Mouse (Mus musculus) liver, embryonic 13.5 days (tissue): ENCODE measurements around the gene Eipr1. TPM values are rescaled to one million over a fixed set of nuclear protein-coding genes. Genes with fewer than 3 reads are reported as not detected.
"Not testable (repeated sequence)": the region's sequence is repeated elsewhere in the genome, so short reads cannot be mapped to it uniquely, and the experiment has no call there.

ENCODE experiments used
- ATAC-seq: fragments of 200-750 bp; cut with Nextera tagmentation; 2 replicates; pipeline ENCODE4 v1.8.0; 2017; ENCODE audit warnings: low read depth, mild to moderate bottlenecking, moderate number of reproducible peaks, moderate library complexity
- DNase-seq: peaks from one replicate; pipeline ENCODE4 v3.0.0; 2022
- H3K27ac ChIP-seq: fragments of 300-500 bp; sonication (generic); 2 replicates; pipeline ENCODE4 v1.5.1; 2015; ENCODE audit warnings: moderate library complexity, mild to moderate bottlenecking, inconsistent platforms
- H3K27me3 ChIP-seq: fragments of 300-500 bp; sonication (generic); 2 replicates; pipeline ENCODE4 v1.6.1; 2015; ENCODE audit warnings: mild to moderate bottlenecking, inconsistent platforms
- H3K36me3 ChIP-seq: fragments of 300-500 bp; sonication (generic); 2 replicates; pipeline ENCODE4 v1.6.1; 2015; ENCODE audit warnings: mild to moderate bottlenecking, inconsistent platforms
- H3K4me1 ChIP-seq: fragments of 300-500 bp; sonication (generic); replicated peaks from 2 replicates; pipeline ENCODE4 v1.6.1; 2015; ENCODE audit warnings: inconsistent platforms
- H3K4me2 ChIP-seq: fragments of 300-500 bp; sonication (generic); 2 replicates; pipeline ENCODE4 v1.6.1; 2015; ENCODE audit warnings: inconsistent platforms, mild to moderate bottlenecking, moderate library complexity
- H3K4me3 ChIP-seq: fragments of 300-500 bp; sonication (generic); replicated peaks from 2 replicates; pipeline ENCODE4 v1.5.1; 2015; ENCODE audit warnings: mild to moderate bottlenecking, inconsistent platforms
- H3K9ac ChIP-seq: fragments of 300-500 bp; sonication (generic); 2 replicates; pipeline ENCODE4 v1.6.1; 2015; ENCODE audit warnings: mild to moderate bottlenecking, inconsistent platforms
- H3K9me3 ChIP-seq: fragments of 300-500 bp; sonication (generic); replicated peaks from 2 replicates; pipeline ENCODE4 v1.6.1; 2016; ENCODE audit warnings: inconsistent platforms
- WGBS: fragments of 180-500 bp; shearing (Covaris S2); methylation state at CpG from one replicate; pipeline ENCODE4 v1.1.7; 2015; ENCODE audit not compliant: insufficient replicate concordance; 5-methylcytosine and 5-hydroxymethylcytosine counted together
- polyA plus RNA-seq: library from polyadenylated mRNA; unstranded; fragments of >200 nt; fragmentation: Nextera tagmentation; extraction: Ambion mirVana; gene quantifications from 2 replicates; pipeline ENCODE4 v1.2.1, GENCODE M21; 2015

Eipr1 gene
- polyA plus RNA-seq, 1 experiment from 2014 or later: 32.8 TPM

DNA sequence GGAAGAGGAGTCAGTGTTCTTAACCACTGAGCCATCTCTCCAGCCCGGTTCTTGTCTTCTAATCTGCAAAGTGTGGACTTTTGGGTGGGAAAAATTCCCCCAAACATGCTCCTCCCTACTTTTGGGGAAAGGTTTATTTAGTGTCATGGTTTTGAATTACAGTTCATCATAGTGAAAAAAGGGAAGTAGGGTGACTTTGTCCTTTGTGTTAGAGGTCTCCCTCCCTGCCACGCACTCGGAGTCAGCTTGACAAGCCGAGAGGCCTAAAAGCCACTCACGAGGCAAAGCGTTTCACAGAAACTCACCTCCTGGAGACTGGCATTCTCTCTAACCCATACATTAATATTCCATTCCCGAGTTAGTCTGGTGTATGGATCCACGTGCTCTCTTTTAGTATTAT lies 19.0 kb upstream of the Eipr1 start:
- no peak overlapping the region for H3K27ac ChIP-seq
- H3K9ac ChIP-seq: no peak overlapping the region
- H3K36me3 ChIP-seq: peaks cover 78% of the 10 kb centered on the region
- no peak for ATAC-seq
- no peak overlapping the region for H3K4me2 ChIP-seq
- WGBS: 76% methylated on average over 8 of the region's 8 CpGs
- H3K4me3 ChIP-seq: no peak overlapping the region
- no peak for DNase-seq
- H3K4me1 ChIP-seq: no peaks in the 10 kb centered on the region
- H3K27me3 ChIP-seq: no peaks in the 10 kb centered on the region
- H3K9me3 ChIP-seq: 0 out of 2 replicates have a peak, but pooled peaks cover 3% of the 10 kb centered on the region

DNA sequence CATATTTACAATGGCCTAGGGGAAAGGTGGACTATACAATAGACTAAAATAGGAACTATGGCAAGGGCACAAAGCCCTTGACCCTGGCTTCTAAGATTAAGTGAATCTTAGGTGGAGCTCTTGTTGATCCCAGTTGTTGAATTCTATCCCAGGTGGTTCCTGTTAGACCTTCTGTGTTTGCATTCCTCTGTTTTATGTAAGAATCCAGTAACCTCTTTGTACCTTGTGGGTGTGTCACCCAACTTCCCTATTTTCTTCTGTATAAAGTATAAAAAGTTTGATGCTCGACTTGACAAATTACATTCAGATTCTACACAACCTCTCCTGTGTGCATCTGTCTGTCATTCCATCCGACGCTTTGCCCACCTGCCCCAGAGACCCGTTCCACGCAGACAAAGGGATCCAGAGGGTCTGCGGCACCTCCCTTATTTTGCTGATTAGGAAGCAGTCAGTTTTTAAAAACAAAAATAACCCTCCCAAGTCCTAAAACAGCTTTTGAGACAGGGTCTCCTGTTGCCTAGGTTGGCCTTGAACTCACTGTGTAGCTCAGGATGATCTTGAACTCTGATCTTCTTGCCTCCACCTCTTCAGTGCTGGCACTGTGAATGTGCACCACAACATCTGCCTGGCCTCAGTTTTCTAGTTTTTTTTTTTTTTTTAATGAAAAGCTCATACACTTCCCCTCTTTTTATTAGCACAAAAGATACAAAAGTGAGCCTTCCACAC lies 17.9 kb upstream of the Eipr1 start:
- not testable (repeated sequence) for H3K27me3 ChIP-seq, DNase-seq, H3K27ac ChIP-seq, H3K9ac ChIP-seq, H3K4me1 ChIP-seq, H3K4me2 ChIP-seq, ATAC-seq, H3K4me3 ChIP-seq, H3K9me3 ChIP-seq
- peaks cover 88% of the 10 kb centered on the region for H3K36me3 ChIP-seq
- 95% methylated on average over 6 of the region's 6 CpGs for WGBS

DNA sequence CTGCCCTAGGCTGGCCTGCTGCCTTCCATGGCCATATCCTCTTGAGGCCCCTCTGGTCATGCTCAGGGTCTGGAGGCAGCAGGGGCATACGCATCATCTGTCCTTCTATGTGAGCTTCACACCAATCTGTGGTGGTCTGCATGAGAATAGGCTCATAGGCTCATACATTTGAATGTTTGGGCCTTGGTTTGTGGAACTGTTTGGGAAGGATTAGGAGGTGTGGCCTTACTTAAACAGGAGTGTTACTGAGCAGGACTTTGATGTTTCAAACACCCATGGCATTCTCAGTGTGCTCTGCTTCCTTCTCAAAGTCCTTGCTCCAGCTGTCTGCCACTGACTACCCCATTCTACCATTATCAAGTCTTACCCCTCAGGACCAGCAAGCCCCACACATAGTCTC lies 17.3 kb upstream of the Eipr1 start:
- no peak overlapping the region for H3K27ac ChIP-seq
- DNase-seq (no peak), ATAC-seq (no peak)
- H3K4me1 ChIP-seq: 0 out of 2 replicates have a peak, but pooled peaks cover 4% of the 10 kb centered on the region
- H3K36me3 ChIP-seq: peaks cover 84% of the 10 kb centered on the region
- H3K4me2 ChIP-seq: no peak overlapping the region
- 0 out of 2 replicates have a peak, but pooled peaks cover 3% of the 10 kb centered on the region for H3K9me3 ChIP-seq
- no peak overlapping the region for H3K9ac ChIP-seq
- 82% methylated on average over 1 of the region's 1 CpGs for WGBS
- H3K27me3 ChIP-seq: no peaks in the 10 kb centered on the region
- no peak overlapping the region for H3K4me3 ChIP-seq

DNA sequence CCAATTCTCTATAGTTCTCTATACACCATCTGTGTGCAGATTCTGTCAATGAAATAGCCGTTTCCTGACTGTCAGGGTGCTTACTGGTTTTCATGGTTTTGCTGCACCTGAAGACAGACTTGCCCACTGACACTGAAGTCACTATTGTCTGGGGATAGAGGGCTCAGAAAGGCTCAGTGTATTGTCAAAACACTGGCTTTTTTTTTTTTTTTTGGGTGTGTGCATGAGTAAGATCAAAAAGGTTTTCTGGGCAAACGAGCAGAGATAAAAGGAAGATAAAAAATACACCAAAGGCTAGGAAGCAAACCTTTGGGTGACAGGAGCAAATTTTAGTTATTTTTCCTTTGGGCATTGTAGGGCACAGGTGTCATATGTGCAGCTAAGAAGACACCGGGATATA lies 16.3 kb upstream of the Eipr1 start:
- H3K4me1 ChIP-seq: 0 out of 2 replicates have a peak, but pooled peaks cover 4% of the 10 kb centered on the region
- H3K27me3 ChIP-seq: no peaks in the 10 kb centered on the region
- DNase-seq (no peak), ATAC-seq (no peak)
- H3K9me3 ChIP-seq: 0 out of 2 replicates have a peak, but pooled peaks cover 3% of the 10 kb centered on the region
- no peak overlapping the region for H3K4me2 ChIP-seq
- H3K27ac ChIP-seq: no peak overlapping the region
- no peak overlapping the region for H3K4me3 ChIP-seq
- H3K9ac ChIP-seq: no peak overlapping the region
- 74% methylated on average over 3 of the region's 3 CpGs for WGBS
- H3K36me3 ChIP-seq: peaks cover 84% of the 10 kb centered on the region

DNA sequence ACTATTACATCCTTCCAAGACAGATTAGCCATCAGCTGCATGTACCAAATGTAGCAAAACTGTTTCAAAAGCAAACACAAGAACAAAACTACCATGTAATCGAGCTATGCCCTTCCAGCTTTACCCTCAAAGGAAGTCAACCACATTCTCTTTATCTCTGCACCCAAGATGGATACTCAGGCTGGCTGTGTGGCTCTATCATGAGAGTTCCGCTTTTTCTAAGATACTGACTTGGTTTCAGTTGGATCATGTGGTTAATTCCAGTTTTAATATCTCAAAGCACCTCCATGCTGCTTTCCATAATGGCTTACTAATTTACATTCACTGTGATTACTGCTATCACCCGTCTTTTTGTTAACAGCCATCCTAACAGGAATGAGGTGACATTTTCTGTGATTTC lies 8.3 kb upstream of the Eipr1 start:
- Histone ChIP-seq H3K9me3 (no peaks in the 10 kb centered on the region), H3K4me3 (no peak overlapping the region), H3K36me3 (peaks cover 70% of the 10 kb centered on the region), H3K9ac (peak overlapping the region; percentile 22; the same call in 1 of the 2 replicates), H3K4me1 (peaks cover 43% of the 10 kb centered on the region), H3K27ac (0 out of 2 replicates have a peak overlapping the region, but pooled peaks have one; percentile 18), H3K27me3 (no peaks in the 10 kb centered on the region), H3K4me2 (peak overlapping the region; percentile 32)
- 20% methylated on average over 3 of the region's 3 CpGs for WGBS
- peak; percentile 66 for ATAC-seq
- DNase-seq: no peak

DNA sequence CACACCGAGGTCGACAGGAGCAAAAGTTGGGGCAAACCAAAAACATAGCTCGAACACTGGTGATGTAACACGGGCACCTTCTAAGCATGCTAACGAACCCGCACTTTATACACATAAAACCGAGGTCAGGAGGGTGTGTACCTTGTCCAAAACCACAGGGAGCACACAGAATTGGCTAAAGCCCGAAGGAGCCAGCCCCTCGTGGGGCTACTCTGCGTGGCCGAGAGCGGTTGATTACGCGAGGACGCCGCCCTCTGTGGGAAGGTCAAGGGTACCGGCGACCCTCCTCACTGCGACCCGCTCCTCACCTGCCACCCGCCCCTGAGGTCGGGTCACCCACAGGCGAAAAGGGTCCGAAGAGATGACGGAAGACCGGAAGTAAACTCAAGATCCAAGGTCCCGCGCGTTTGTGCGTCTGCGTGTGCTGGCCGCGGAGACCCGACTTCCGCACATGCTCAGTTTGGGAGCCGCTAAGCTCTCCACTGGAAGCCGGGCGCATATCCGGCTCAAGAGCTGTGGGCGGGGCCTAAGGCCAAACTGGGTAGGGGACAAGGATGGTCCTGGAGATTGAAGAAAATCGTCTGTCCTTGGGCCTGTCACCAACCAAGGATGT lies 1.5 kb upstream of the Eipr1 start, which contains the start of gene Trappc12:
Trappc12 (minus strand) TSS at position 452 of the 613 bp plus-strand sequence.
- DNase-seq (peak; percentile 78), ATAC-seq (peak; percentile 81)
- peak within 1 kb of the TSS; percentile 74 for H3K4me2 ChIP-seq
- peak within 1 kb of the TSS; percentile 85 for H3K9ac ChIP-seq
- WGBS: under 1% methylated on average over 41 of the region's 41 CpGs
- no peaks in the 10 kb centered on the region for H3K9me3 ChIP-seq
- H3K27me3 ChIP-seq: no peaks in the 10 kb centered on the region
- peak within 1 kb of the TSS; percentile 81 for H3K27ac ChIP-seq
- H3K4me3 ChIP-seq: peak within 1 kb of the TSS; percentile 76
- H3K36me3 ChIP-seq: peaks cover 23% of the 10 kb centered on the region
- H3K4me1 ChIP-seq: peaks cover 59% of the 10 kb centered on the region

DNA sequence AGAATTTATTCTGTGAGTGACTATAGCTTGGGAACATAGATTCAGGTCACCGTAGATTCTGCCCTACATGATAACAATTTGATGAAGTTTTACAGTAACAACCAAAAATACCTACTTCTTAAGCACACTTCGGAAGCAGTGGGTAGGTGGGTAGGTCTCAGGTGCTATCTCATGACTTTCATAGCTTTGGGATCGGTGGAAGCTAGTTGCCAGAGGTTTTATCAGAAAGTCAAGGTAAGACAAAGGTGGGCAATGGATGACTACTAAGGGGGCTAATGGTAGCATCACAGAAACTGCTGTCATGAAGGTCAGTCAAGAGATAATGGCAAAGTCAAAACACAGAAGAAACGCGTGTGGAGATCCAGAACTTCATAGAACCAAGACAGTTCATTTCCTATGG lies 727 bp upstream of the Eipr1 start:
- peak overlapping the region; percentile 81 for H3K27ac ChIP-seq

DNA sequence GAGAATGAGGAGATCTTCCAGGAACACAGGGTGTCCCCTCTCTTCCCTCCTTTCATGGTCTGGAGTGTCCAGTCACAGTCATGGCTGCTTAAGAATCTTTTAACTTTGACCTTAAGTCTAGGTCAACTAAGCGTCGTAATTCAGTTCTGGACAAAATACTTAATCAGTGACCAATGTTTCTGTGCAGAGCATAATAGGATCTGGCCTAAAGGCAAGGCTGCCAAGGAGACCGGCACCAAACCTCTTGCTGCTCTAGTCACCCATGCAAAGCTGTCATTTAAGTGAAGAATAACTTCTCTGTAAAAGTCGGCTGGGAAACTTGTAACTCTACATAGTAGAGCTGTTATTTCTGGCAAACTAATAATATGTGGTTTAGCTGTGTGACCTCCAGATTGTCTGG lies 4.4 kb downstream of the Eipr1 start:
- H3K27me3 ChIP-seq: no peaks in the 10 kb centered on the region
- ATAC-seq: no peak
- no peaks in the 10 kb centered on the region for H3K9me3 ChIP-seq
- peaks cover 18% of the 10 kb centered on the region for H3K4me1 ChIP-seq
- H3K9ac ChIP-seq: no peak overlapping the region
- no peak overlapping the region for H3K4me3 ChIP-seq
- H3K27ac ChIP-seq: no peak overlapping the region
- 84% methylated on average over 4 of the region's 4 CpGs for WGBS
- peaks cover 3% of the 10 kb centered on the region; the same call in 1 of the 2 replicates for H3K36me3 ChIP-seq
- no peak overlapping the region for H3K4me2 ChIP-seq
- no peak for DNase-seq

More for the DNA sequence above, 727 bp upstream of the Eipr1 start:
- peaks cover 16% of the 10 kb centered on the region for H3K36me3 ChIP-seq
- peak overlapping the region; percentile 77 for H3K9ac ChIP-seq
- 84% methylated on average over 5 of the region's 5 CpGs for WGBS
- H3K4me1 ChIP-seq: peaks cover 51% of the 10 kb centered on the region
- no peak for ATAC-seq
- no peak for DNase-seq
- H3K4me3 ChIP-seq: peak overlapping the region; percentile 76
- no peaks in the 10 kb centered on the region for H3K9me3 ChIP-seq
- peak overlapping the region; percentile 74 for H3K4me2 ChIP-seq
- no peaks in the 10 kb centered on the region for H3K27me3 ChIP-seq

DNA sequence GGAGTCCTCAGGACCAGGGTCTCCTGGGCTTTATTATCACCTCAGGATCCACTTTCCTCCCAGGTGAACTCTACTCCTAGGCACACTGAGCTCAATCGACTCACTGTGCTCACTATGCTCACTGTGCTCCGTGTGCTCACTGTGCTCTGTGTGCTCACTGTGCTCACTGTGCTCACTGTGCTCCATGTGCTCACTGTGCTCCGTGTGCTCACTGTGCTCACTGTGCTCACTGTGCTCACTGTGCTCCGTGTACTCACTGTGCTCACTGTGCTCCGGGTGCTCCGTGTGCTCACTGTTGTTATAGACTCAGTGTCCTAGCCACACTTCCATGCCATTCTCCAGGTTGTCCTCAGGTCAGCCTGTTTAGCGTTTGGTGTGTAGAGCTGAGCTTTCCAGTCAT lies 18.4 kb downstream of the Eipr1 start:
- Histone ChIP-seq H3K36me3 (0 out of 2 replicates have a peak, but pooled peaks cover 19% of the 10 kb centered on the region), H3K27me3 (no peaks in the 10 kb centered on the region), H3K4me2 (no peak overlapping the region), H3K27ac (no peak overlapping the region), H3K9ac (no peak overlapping the region), H3K4me3 (no peak overlapping the region), H3K9me3 (no peaks in the 10 kb centered on the region), H3K4me1 (no peaks in the 10 kb centered on the region)
- ATAC-seq: no peak
- no peak for DNase-seq
- 83% methylated on average over 7 of the region's 7 CpGs for WGBS

DNA sequence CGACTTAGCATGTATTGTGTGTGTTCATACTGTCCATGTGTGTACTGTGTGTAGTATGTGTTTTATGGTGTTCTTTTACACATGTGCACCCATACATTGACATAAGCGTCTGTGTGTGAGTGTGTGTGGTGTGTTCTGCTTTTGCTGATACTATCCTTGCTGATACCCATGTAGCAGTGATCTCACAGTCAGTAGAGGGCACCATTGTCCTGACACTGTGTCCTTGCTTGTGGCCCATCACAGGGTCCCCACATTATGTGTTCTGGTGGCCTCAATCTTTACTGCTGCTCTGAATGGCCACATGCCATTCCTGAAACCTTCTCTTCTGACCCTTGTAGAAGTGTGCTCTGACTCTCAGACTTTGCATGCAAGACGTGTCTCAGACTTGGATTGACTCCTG lies 22.2 kb downstream of the Eipr1 start:
- 0 out of 2 replicates have a peak, but pooled peaks cover 9% of the 10 kb centered on the region for H3K36me3 ChIP-seq
- H3K4me1 ChIP-seq: peaks cover 10% of the 10 kb centered on the region
- no peaks in the 10 kb centered on the region for H3K9me3 ChIP-seq
- H3K27ac ChIP-seq: no peak overlapping the region
- DNase-seq (no peak), ATAC-seq (no peak)
- no peak overlapping the region for H3K9ac ChIP-seq
- H3K27me3 ChIP-seq: no peaks in the 10 kb centered on the region
- WGBS: 66% methylated on average over 3 of the region's 3 CpGs
- no peak overlapping the region for H3K4me2 ChIP-seq
- H3K4me3 ChIP-seq: no peak overlapping the region

DNA sequence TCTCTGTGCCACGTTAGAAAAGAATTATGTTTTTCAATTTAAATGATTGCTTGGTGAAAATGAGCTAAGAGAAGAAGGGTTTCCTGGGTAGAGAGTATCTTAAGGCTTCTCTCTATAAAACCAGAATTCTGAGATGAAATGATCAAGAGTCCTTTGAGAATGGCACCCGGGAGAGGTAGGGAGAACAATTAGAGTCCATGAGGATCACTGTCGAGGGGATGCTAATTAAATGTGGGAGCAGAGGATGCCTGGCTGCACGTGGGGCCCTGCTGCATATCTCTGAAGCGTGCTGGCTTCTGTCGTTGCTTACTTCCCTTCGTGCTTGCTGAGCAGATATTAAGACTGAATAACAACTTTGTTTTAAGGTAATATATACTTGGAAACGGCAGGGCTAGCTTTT lies 23.5 kb downstream of the Eipr1 start:
- Histone ChIP-seq H3K4me1 (peaks cover 10% of the 10 kb centered on the region), H3K27ac (no peak overlapping the region), H3K4me2 (no peak overlapping the region), H3K9ac (no peak overlapping the region), H3K9me3 (no peaks in the 10 kb centered on the region), H3K4me3 (no peak overlapping the region), H3K27me3 (no peaks in the 10 kb centered on the region), H3K36me3 (0 out of 2 replicates have a peak, but pooled peaks cover 3% of the 10 kb centered on the region)
- no peak for DNase-seq
- 60% methylated on average over 8 of the region's 8 CpGs for WGBS
- ATAC-seq: no peak
